Mouse (Mus musculus): Measurements from ENCODE around the gene Ece2.

Gene Ece2

DNA sequence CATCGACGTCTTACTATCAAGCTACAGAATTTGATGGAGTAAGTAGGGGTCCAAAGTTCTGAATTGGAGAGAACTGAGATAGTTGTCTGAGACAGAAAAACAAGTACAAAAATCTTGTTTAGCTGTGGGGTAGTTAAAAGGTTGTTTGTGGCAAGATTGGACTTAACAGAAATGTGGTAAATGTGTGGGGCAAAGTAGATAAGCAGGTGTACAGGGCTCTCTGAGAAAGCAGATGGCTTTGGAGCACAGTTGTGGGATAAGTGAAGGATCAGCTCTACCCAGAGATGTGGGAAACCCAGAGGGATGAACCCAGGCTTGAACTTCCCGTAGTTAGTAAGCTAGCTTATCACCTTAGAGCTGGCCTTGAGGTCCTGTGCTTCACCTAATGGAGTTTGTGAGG lies 61.1 kb downstream of the Ece2 start:
- DNase-seq (ENCODE audit: low spot score in 2 of 2) = no peak

DNA sequence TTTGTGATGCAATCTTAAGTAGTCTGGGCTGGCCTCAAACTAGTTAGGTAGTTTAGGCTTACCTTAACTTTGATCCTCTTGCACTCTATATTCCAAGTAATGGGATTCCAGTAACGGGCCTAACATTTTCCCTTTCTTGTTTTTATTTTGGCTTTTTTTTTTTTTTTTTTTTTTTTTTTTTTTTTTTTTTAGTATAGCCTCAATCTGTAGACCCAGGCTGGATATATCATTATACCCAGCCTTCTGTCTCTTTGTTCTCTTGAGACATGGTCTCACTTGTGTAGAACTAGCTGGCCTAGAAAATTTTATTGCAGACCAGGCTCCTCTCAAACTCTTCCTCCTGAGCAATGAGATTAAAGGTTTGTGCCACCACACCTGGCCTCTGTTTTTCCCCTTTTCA lies 62.0 kb downstream of the Ece2 start:
- DNase-seq (ENCODE audit: low spot score in 2 of 2) = no peak

DNA sequence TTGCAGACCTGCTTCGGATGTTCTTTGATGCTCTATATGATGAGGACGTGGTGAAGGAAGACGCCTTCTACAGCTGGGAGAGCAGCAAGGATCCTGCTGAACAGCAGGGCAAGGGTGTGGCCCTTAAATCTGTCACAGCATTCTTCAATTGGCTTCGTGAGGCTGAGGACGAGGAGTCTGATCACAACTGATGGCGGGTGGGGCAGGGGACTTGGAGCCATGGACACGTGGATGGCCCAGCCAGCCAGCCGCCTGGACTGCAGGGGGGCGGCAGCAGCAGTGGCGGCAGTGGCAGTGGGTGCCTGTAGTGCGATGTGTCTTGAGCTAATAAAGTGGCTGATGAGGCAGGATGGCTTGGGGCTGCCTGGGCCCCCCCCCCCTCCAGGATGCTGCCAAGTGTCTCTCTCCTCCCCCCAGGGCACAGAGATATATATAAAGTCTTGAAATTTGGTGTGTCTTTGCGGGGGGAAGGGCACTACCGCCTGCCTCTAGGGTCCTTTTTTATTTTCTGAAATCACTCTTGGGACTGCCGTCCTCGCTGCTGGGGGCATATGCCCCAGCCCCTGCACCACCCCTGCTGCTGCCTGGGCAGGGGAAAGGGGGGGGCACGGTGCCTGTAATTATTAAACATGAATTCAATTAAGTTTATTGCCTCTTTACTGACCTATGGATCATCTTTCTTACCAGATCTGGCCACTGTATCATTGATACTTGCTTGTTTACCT lies 62.8 kb downstream of the Ece2 start:
- DNase-seq (ENCODE audit: low spot score in 2 of 2) = peak; percentile 10 to 31

DNA sequence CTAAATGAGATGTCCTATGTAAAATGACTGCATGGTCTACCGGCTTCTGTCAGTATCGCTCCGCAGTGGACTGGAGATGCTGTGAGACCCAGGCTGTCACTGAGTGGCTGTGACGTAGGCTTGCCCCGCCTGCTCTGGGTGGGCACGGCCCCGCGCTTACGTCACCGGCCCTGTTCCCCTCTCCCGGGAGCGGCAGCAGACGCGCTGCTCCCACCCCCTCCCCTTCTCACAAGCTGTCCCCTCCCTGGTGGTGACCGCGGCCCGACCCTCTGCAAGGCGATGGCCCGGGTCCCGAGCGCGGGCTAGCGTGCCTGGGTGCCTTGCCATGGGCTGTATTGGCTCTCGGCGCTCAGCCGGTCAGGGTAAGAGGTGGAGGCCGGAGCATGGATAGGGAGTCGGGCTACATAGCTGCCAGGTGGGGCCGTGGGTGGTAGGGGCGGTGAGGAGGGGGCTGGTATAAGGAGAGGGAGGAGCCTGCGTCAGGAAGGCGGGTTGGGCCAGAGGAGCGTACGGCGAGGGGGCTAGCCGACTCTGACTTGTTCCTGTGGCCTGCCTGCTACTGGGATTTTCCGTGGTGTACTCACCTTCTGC lies 63.6 kb downstream of the Ece2 start, which contains the start of gene Fam131a:
TSS of gene Fam131a (plus strand) at position 131 of the 591 bp plus-strand sequence.
- DNase-seq (ENCODE audit: low spot score in 2 of 2) = peak; percentile 90 to 92

DNA sequence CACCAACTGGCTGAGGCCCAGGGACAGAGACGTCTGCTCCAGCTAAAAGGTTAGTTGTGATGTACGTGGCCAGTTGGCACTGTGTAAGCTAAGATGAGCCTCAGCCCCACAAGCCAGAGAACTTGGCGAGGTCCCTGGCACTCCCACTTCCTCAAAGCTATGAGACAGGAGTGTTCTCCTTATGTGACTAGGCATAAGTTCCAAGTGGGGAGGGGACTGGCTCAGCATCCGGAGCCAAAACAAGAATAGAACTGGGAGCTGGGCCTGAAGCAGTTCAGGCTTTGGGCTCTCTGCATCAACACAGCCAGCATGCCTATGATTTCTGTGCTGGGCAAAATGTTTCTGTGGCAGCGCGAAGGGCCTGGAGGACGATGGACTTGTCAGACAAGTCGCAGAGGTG lies 65.2 kb downstream of the Ece2 start:
- DNase-seq (ENCODE audit: low spot score in 2 of 2) = peak; percentile 69 to 75

DNA sequence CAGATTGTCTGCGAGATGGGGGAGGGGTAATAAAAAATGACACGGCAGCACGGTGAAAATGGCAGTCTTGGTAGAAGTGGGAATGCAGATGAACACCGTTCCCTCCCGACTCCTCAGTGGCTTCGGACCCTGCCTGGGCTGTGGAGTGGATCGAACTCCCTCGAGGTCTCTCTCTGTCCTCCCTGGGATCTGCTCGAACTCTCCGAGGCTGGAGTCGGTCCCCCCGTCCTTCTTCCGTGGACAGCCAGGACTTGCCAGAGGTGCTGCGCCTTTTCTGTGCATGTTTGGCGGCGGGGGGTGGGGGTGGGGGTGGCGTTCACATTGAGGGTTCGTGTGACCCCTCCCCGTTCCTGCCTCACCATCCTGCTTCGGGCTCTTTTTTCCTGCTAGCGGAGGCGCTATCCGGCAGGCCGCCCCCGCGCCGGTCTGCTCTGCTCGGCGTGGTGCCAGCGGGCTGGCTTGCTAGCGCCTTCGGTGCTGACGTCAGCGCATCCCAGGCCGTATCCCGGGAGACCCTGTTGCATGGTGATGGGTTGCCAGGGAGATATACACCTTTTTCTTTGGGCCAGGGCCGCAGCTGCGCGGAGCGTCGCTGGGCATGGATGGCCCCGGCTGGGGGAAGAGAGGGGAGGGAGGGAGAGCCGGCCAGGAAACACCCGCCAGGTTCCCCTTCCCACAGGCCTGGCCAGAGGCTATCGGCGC lies 66.1 kb downstream of the Ece2 start:
- DNase-seq (ENCODE audit: low spot score in 2 of 2) = peak; percentile 97 to 98
